Comparison of ENCODE assay signal across 19 mouse cellular contexts in genomic region chr16:24897641-24898040, GRCm38 (mm10).
DNase-seq lines count a peak whose midpoint lies in the region; ATAC-seq and TF ChIP-seq lines count a peak whose summit lies in the region.
"Had no signal": no experiment of that assay in that cellular context is flagged by ENCODE, and none has a peak within 500 bp of the region (broad histone marks: within the 10 kb centered on the region; RNA-seq: fewer than 3 reads in every experiment).

No protein-coding gene starts in this region.

- no peak for TF ChIP-seq POLR2A in lung, adult 2 months (IDR thresholded peaks at IDR 0.05; ENCODE audit: borderline replicate concordance, extremely low read depth, low read depth, low read length)

- DNase-seq in heart, adult 11 months: peak; percentile 81
- no peak for DNase-seq in heart, postnatal 4 days
- peak; percentile 74 for DNase-seq in lung, embryonic 14.5 days
- no peak for DNase-seq in lung, adult 2 months
- peak; percentile 33 for DNase-seq in lung, postnatal 10 days
- DNase-seq in retina, embryonic 14.5 days (ENCODE audit: low spot score): no peak
- DNase-seq: adrenal gland, postnatal 10 days; B cell, adult 2 months; cerebellum, adult 11-12 months; cerebellum, adult 9-10 months; cerebellum, postnatal 25 days; gastrocnemius, postnatal 14 days had no signal

- H3K4me3 ChIP-seq in lung, embryonic 14.5 days (ENCODE audit: low read depth, low read length): no peak overlapping the region
- H3K4me3 ChIP-seq in lung, adult 2 months (replicated peaks; ENCODE audit: extremely low read depth, low read depth, low read length): no peak overlapping the region
- H3K4me3 ChIP-seq: embryonic facial prominence, embryonic 12.5 days; forebrain, embryonic 15.5 days; heart, embryonic 13.5 days; hindbrain, embryonic 13.5 days had no signal

- H3K9ac ChIP-seq in lung, embryonic 14.5 days: no peak overlapping the region
- H3K9ac ChIP-seq: embryonic facial prominence, embryonic 12.5 days; forebrain, embryonic 15.5 days; heart, embryonic 13.5 days; hindbrain, embryonic 13.5 days had no signal

- no peaks in the 10 kb centered on the region for H3K9me3 ChIP-seq in lung, embryonic 14.5 days (ENCODE audit: low read depth, low read length)
- H3K9me3 ChIP-seq: embryonic facial prominence, embryonic 12.5 days; forebrain, embryonic 15.5 days; heart, embryonic 13.5 days; hindbrain, embryonic 13.5 days had no signal

- no peaks in the 10 kb centered on the region for H3K27me3 ChIP-seq in lung, embryonic 14.5 days (ENCODE audit: insufficient read depth, low read length)
- H3K27me3 ChIP-seq: embryonic facial prominence, embryonic 12.5 days; forebrain, embryonic 15.5 days; heart, embryonic 13.5 days; hindbrain, embryonic 13.5 days had no signal

- 7% methylated on average over 3 of the region's 3 CpGs for WGBS in lung, embryonic 14.5 days
- 11% methylated on average over 3 of the region's 3 CpGs for WGBS in lung, adult 2 months

- peaks cover 26% of the 10 kb centered on the region for H3K4me1 ChIP-seq in lung, embryonic 14.5 days (ENCODE audit: insufficient read depth)
- H3K4me1 ChIP-seq in lung, adult 2 months (ENCODE audit: control insufficient read depth, insufficient read depth, low read length): peaks cover 14% of the 10 kb centered on the region

- peak overlapping the region; percentile 56; the same call in 1 of the 2 replicates for H3K27ac ChIP-seq in lung, embryonic 14.5 days (ENCODE audit: low read depth)
- H3K27ac ChIP-seq: embryonic facial prominence, embryonic 12.5 days; forebrain, embryonic 15.5 days; heart, embryonic 13.5 days; hindbrain, embryonic 13.5 days had no signal

- no peaks in the 10 kb centered on the region for H3K36me3 ChIP-seq in lung, embryonic 14.5 days (ENCODE audit: insufficient read depth)
- H3K36me3 ChIP-seq: embryonic facial prominence, embryonic 12.5 days; forebrain, embryonic 15.5 days; G1E; heart, embryonic 13.5 days; hindbrain, embryonic 13.5 days had no signal

- H3K4me2 ChIP-seq in lung, embryonic 14.5 days: no peak overlapping the region
- H3K4me2 ChIP-seq: embryonic facial prominence, embryonic 12.5 days; forebrain, embryonic 15.5 days; heart, embryonic 13.5 days; hindbrain, embryonic 13.5 days had no signal

- peak; percentile 85 for ATAC-seq in lung, embryonic 14.5 days (ENCODE audit: insufficient read depth)
- no peak for ATAC-seq in monocyte, adult 5-6 weeks (replicated peaks; ENCODE audit: insufficient number of reproducible peaks, low FRiP score, low TSS enrichment, poor library complexity, severe bottlenecking)
- ATAC-seq: CD4-positive, CD25-positive, alpha-beta regulatory T cell, adult 4 months; forebrain, embryonic 15.5 days had no signal

- TF ChIP-seq CTCF in lung, embryonic 14.5 days (IDR thresholded peaks at IDR 0.05; ENCODE audit: low read depth): no peak
- TF ChIP-seq CTCF in lung, adult 2 months (IDR thresholded peaks at IDR 0.05; ENCODE audit: insufficient read depth, low read length): no peak

Comparison
In these comparisons a context has a peak if more than half of its experiments do, and no peak if none do; other contexts are left out.
1. DNase-seq: peak in heart, adult 11 months (single experiment), lung, embryonic 14.5 days (single experiment) and lung, postnatal 10 days (single experiment); none in heart, postnatal 4 days (single experiment), lung, adult 2 months (single experiment) and retina, embryonic 14.5 days (single experiment).